Mouse (Mus musculus) adrenal gland, adult 18-20 months (tissue): ENCODE data around the gene Tfap4. TPM values are rescaled to one million over a fixed set of nuclear protein-coding genes. Genes with fewer than 3 reads are reported as not detected.

Source experiments
- DNase-seq, 2 experiments: peaks; one replicate each; pipeline ENCODE4 v3.0.0; 2021 to 2022; ENCODE audit warnings: low spot score in 2 of 2
- total RNA-seq, 2 experiments: library from RNA; stranded (reverse); gene quantifications; 1 replicate in 1 of 2; 2 replicates in 1 of 2; pipeline ENCODE4 v1.2.3; 2021

Gene Tfap4
- total RNA-seq, 2 experiments from 2014 or later = 5.1 to 5.7 TPM

DNA sequence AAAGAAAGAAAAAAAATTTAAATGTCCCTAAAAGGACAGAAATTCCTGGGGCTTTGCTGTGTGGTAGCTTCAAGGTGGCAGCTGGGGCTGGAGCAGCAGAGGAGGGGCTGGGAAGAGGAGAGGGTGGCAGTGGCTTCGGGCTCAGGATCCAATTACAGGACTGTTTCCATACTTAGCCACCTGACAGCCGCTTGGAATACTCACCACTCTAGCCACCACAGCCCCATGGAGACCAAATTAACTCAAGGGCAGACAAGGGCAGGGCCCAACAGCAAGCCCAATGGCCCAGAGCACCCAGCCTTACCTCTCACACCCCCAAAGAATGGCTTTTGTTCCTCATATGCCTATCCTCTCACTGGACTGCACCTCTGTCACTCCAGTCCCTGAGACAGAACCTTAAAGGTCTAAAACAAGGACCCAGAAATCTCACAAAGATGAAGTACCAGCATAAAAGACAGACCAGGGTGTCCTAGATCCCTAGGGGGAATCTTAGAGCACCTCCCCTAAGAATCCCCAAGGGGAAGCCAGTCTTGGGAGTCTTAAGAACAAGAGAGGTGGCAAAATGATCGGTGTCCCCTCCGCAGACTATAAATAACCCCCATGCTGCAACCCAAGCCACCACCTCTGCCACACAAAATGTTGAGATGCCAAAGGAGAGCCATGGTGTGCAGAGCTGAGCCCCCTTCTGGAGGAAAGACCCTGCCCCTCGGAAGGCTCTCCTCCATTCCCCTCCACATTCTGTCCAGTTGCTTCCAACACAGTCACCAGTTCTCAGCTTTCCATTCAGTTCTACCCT, 37.7 kb downstream of the Tfap4 start:
- DNase-seq = no peak

DNA sequence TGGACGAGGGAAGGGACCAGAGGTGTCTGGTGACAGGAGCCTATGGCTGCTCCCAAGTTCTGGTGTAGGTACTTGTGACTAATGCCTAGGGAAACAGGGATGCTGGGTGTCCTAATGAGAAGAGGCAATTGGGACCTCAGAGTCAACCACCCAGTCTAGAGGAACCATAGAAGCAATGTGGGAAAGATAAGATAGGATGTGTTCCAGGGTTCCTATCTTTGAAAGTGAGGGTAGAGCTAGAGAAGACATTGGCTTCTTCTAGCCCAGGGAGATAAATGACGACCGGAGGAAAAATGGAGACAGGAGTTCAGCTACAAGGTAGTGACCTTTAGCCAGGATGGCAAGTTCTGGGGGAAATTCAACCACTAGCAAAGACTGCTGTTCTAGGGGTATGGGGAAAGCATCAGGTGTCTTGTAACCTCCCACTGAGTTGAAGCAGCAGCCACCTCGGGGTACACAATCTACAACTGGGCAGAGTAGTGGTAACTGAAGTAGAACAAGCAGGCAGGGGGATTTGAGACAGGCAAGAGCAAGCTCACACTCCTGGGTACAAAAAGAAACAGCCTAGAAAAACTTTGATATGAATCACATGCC, 38.5 kb downstream of the Tfap4 start:
- no peak for DNase-seq

DNA sequence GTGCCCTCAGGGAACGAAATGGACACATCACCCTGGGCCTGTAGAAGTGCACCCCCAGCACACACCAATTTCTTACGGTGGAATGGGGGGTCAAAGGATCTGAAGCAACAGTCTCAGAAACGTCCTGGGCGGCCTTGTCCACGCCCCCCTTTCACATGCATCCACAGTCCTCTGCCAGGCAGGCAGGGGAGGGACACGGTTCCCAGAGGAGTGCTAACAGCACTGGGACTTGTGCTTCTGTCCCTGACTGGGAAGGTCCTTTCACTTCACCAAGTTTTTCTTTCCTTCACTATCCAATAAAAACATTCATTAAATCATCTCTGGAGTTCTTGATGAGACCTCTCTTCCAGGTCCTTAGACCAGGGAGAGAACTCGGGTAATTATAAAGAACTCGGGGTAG, 39.0 kb downstream of the Tfap4 start:
- no peak for DNase-seq

DNA sequence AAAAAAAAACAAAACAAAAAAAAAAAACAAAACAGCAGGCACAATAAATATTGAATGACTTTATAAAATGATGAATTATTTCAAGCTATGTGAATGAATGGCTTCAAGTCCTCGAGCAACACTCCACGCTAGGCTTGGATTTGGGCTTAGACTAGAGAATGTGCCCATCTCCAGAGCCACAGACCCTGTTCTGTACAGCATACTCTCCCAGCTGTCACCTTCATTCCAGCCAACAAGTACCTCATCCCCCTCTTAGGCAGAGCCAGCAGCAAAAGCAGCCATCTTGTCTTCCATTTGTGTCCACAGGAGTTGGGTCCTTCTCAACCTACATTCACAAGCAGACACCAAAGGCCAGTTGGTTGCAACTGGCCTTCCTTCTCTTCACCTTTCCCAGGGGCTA, 39.8 kb downstream of the Tfap4 start:
- DNase-seq = no peak

DNA sequence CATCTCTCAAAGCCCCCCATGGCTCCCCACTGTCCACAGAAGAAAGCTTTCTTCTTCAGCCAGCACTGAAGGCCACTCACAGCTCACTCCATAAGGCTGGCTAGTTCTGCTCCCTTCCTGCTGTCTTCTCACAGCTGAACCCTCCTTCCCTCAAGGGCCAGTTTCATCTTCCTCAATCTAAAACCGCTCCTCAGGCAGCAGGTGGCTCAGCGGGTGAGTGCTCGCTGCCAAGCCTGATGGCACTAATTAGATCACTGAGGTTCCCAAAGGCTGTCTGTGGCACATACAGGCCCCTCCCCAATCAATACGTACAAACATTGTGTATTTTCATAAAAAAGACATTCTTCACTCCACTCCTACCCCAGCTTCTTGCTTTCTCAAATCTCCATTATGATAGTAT, 40.5 kb downstream of the Tfap4 start:
- no peak for DNase-seq

DNA sequence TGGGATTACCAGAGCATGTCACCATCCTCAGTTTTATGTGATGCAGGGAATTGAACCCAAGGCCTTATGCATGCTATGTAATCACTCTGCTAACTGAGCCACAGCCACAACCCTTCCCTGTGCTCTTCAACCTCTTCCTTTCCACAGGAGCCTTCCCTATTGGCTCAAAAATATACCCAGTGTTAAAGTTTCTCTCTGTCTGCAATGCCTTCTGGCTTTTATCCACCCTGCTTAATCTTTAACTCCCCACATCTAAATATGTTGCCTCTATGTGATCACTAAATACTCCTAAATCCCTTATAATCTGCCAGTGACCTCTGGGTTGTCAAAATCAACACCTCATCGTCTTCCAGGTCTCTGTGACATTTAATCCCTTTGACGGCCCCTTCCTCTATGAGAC, 41.7 kb downstream of the Tfap4 start:
- no peak for DNase-seq

DNA sequence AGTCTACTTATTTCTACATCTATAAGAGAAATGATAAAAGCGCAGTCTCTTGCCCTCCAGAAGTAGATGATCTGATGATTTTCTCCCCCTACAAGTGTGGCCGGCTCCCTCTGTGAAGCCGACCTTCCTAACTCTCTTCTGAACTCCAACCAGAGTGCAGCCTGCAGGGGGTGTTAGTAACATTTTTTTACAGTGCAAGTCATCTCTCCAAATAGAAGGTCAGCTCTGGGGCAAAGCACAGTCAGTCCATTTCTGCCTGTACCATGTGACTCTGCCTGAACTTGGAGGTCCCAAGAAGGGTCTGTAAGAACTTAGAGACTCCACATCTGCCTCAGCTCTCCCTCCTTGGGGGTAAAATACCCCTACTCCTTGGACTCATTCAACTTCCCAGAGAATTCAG, 45.3 kb downstream of the Tfap4 start:
- DNase-seq = no peak

DNA sequence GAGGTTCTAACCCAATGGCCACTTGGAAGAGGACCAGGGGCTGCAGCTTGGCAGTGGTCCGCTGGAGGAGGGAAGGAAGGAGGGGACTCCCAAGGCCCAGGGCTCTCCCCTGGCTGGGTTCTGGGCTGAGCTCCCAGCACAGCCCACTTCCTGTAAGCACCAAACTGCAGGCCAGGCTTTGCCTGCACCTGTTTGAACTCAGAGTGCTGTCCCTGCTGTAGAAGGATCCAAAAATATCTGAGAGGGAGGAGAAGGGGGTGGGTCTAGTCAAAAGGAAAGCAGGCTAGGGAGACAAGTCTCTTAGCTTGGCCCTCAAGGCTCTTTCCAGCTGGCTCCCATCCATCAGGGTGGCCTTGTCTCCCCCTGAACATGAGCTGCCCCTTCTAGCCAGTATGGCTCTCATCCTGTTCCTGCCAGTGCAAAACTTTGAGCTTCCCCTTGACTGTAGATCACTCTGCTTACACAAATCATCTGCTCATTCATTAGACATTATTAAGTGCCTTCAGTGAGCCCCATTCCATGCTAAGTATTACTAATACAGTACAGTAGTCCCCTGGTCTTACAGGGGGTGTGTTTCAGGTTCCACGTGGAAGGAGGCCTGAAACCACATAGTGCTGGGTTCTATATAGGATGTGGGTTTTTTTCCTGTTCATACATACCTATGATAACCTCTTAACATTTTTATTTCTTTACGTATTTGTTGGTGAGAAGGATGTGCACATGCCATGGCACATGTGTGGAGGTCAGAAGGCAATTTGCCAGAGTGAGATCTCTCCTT, 46.8 kb downstream of the Tfap4 start:
- DNase-seq = no peak

DNA sequence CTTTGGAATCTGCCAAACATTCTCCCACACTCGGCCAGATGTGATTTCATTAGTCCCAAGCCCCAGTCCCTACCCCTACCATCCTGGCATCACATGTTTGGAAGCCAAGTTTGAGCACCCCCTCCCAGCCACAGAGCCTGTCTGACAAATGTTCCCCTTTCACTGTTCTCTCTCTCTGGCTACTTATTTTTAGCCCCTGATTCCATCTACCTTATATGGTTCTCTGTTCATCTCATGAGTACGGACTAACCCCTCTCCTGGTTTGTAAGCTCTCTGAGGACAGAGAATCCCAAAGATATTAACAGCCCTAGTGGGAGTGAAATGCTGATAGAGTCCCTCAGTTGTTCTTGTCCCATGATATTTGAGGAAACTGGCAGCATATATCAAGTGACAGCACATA, 48.3 kb downstream of the Tfap4 start:
- no peak for DNase-seq

DNA sequence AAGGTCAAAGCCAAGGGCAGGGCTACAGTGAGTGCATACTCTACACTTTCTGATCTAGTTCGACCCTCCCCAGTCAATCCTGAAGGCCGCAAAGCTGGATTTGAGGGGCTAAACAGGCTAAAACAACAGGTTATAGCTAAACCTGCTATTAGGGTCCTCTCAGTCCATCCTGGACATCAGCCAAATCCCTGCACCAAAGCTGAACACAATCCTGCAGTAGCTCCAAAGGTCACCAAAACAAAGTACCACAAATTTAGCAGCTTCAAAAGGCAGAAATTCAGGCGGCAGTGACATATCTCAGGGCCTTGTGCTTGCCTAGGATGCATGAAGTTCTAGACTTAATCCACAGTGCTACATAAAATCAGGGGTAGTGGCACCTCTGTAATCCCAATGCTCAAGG, 53.5 kb downstream of the Tfap4 start:
- DNase-seq = no peak

DNA sequence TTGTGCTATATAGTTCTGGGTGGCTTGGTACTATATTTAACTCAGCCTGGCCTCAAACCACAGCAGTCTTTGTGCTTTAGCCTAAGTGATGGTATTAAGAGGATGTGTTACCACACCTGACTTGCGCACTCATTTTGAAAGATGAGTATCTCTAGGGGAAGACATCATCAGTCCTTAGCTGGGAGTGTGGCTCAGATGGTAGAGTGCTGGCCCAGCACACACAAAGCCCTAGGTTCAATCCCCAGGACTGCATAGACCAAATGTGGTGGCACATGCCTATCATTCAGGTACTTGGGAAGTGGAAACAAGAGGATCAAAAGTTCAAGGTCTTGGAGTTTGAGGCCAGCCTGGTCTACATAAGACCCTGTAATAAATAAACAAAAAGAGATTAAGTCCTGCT, 56.2 kb downstream of the Tfap4 start:
- DNase-seq = no peak

DNA sequence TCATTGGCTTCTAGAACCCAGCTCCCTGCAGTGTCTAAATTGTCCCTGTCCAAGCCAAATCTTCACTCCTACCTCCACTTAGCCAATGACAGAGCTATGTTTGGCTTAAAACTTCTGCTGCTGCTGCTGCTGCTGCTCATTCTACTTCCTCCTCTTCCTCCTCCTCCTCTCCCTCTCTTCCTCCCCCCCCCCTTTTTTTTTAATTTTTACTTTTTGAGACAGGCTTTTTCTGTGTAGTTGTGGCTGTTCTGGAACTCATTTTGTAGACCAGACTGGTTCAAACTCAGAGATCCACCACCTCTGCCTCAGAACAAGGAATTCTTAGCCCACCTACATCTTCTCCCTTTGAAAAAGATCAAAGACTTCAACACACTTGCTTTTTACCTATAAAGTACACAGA, 57.1 kb downstream of the Tfap4 start:
- no peak for DNase-seq

DNA sequence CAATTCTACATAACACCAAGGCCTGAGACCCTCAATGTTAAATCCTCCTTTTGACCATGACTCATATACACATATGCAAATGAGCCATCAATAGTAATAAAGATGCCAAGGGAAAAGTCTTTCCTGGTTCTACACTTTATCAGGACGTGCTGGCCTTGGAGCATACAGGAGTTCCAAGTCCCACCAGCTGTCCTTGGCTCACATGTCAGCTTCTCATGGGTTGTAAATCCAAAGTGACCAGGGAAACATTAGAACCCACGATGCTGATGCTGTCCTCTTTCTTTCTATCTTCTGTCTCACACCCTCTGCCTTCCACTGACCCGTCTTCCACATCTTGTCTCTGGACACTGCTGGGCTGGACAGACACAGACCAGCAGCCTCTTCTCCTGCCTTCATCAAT, 58.0 kb downstream of the Tfap4 start:
- DNase-seq = no peak

DNA sequence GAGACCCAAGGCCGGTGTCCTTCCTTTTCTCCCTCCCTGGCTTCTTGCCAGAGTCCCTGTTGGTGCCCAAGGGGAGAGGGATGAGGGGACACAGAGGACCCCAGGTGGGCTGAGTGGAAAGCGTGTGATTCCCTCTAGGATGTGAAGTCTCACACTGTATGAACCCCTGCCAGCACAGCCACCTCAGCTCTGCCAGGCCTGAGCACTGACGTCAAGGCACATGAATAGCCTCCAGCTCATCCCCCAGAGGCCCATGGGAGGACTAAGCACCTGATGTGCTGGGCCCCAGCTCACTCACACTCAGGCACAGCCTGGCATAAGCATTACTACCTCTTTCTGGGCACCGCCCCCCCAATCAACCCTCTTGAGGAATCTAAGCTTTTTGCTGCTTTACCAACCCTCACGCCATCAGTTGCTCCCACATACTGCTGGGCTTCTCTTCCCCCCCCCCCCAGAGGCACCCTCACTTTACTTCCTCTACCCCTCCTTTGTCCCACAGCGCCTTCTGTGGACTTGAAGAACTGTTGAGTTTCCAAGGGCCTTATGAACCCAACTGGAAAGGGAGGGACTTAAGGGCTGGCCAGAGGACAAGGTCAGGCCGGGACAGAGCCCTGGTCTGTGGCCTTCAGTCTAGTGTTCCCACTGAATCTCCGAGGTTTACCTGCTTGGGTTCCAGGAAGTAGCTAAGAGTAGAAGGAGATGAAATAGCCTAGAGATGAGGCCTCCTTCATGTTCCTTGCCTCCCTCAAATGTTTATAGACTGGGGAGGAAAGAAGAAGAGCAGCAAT, 58.9 kb downstream of the Tfap4 start:
- DNase-seq = no peak

DNA sequence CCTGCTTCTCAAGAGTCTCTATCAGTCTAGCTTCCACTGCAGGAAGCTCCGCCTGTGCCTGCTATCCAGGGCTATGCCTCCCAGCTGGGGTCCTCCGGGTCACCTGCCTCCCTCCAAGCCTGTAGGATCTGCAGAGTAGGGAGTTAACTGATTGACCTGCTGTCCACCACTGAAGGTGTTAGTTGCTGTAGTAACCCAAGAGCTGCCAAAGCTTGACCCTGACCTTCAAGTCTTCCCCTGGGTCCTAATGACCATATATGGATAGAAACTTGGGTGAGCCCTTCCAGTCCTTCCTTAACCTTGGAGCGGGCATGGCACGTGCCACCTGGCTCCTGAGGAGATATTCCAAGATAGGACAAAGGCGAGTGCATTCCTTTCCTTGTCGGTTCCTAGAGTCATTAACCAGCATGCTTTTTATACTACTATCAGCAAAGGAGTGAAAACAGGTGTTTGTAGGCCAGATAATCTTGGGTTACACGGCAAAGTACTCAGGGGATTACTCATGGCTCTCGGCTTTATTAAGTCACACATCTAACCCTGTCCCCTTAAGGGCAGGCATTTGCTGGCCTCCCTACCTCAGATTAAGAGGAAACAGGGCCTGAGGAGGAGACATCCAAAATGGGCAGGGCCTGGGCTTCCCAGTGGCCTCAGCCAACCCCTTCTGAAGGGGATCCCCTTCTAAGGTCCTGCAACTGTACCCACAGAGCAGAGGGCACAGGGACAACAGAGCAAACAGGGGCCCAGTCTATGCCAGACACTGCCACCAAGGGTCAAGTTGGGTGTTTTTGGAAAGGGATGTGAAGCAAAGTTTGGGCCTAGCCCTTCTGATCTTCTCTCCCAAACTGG, 61.7 kb downstream of the Tfap4 start:
- no peak for DNase-seq

DNA sequence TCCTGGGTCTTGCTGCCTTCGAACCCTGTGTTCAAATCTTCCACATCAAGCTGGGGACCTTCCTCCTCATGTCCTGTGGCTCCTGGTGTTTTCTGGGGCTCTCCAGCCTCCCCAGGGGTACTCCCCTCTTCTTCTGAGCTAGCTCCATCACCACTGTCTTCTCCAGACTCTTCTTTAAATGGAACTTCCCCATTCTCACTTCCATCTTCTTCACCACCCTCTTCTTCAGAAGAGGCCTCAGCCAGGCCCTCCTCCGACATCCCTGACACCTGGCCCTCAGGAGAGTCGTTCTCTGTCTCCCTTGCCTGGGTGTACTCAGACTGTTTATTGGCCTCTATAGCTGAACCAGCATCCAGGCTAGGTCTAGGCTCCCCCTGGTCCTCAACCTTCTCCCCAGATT, 63.2 kb downstream of the Tfap4 start:
- DNase-seq = no peak

DNA sequence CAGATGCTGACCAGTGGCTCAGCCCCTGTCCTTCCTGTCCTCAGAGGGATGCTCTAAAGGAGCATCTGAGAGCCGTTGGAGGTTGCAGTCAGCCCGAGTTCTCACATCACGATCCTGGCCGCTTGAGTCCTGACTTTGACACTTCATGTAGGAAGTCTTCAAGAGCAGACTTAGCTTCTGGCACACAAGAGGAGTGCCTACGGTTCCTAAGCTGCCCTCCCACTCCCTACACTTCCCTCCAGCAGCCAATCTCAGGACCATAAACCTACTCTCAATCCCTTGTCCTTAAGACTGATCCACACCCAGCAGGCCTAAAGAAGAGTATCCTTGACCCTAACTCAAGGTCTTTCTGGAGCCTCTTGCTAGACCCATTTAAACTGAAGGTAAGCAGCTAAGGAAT, 63.8 kb downstream of the Tfap4 start:
- DNase-seq = no peak
